Mouse (Mus musculus): ENCODE measurements around the gene Erc2.

Erc2 gene

DNA sequence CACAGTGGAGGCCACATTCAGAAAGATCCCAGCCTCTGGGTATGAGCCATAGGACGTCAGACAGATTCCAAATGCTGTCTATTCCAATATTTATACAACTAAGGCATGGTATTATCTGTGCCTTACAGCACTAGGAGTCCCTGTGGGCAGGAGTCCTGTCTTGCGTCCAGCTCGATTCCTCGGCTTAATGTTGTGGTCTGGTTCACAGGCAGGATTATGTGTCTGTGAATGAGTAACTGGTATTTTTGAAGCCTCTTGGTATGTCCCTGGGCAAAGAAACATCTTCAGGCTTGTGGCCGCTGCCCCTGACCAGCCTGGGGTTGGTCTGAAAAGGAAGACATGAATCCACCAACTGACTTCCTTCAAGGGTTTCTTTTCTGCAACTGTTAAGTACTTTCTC is 153.1 kb downstream of the Erc2 start:
- DNase-seq (ENCODE audit: low read depth, low spot score) = no peak

GRCm38 (mm10) chr14:27778503-27778902 is 156.3 kb downstream of the Erc2 start:
- no peak for DNase-seq (ENCODE audit: low read depth, low spot score)

DNA sequence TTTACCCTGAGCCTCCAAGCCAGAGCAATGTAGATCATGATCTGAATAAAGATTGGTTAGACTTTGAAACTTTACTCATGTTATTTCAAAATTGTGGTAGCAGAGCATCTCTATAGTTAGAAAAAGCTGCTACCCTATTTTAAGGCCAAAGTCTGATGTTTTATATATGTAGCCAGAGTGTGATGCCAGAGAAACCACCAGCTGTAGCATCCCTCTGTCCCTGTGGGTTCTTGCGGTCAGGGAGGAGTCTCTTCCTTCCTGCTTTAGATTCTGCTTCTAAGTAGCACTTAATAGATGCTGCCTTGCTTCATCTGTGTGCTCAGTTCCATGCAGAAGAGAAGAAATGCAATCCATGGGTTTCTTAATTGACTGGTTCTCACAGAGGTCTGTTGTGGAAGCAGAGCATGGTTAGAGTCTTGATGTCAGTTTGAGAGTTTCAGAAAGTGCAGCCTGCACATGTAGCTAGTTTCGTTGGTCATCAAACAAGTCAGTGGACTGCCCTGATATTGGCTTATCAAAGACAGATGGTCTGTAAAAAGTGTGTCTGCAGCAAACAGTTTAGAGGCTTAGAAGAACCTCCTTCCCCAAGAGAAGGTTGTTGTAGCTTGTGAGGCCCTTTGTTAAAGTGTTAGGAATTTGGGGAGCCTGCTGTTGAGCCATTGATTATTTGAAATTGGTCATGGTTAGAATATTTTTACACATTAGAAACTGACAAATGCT is 156.9 kb downstream of the Erc2 start:
- DNase-seq (ENCODE audit: low read depth, low spot score) = no peak

- DNase-seq (ENCODE audit: low read depth, low spot score) = no peak
Observed at GRCm38 (mm10) chr14:27781221-27781620, 159.0 kb downstream of the Erc2 start.

GRCm38 (mm10) chr14:27784826-27785225 is 162.6 kb downstream of the Erc2 start:
- no peak for DNase-seq (ENCODE audit: low read depth, low spot score)

DNA sequence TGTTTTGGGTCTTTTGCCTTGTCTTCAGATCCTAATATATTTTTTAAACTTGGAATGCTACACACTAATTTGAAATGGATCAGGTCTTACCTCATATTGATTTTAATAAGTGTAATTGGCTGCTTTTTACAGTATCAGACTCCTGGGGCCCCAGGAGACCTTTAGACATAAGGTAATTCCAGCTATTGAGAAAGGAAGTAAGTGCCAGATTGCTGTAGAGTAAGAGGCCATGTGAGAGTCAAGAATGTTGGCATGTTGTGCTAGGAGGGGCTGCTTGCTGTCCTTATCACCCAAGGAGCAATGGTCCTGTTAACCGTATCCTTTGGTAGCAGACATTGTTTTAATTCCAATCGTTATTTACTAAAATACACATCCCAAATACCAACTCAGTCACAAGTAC is 163.3 kb downstream of the Erc2 start:
- no peak for DNase-seq (ENCODE audit: low read depth, low spot score)

GRCm38 (mm10) chr14:27789066-27789898 is 167.1 kb downstream of the Erc2 start:
- DNase-seq (ENCODE audit: low read depth, low spot score) = no peak

DNA sequence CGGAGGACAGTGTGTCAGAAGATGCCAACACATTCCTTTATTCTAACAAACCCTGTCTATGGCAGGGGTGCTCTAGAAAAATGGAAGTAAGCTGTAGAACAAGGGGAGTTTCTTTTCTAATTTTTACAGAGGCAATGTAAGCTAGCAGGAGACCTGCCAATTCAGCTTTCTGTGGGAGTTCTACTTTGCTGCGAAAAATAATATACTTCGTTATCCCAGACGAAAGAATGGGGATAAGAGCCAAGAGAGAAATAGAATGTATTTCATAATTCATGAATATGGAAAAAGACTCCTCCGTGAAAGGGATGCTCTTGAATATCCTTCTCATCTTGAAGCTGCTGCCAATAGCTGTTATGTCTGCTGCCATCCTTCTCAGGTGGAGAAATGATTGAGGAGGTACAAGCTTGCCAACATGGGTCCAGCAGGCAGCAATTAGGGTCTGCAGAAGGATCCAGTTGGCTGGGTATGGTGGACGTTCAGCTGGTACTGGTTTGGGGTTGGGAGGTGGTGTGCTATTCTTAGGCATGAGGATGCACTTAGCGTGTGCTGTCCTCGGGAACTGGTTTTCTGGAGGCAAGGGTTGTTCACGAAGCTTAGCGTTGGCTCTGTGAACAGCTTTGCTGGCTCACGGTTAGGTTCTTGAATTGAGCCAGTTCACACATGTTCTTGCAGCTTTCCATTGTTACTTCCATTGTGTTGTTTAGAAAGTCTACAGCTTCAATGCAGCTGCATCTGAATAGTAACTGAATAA is 176.1 kb downstream of the Erc2 start:
- DNase-seq (ENCODE audit: low read depth, low spot score) = no peak

DNA sequence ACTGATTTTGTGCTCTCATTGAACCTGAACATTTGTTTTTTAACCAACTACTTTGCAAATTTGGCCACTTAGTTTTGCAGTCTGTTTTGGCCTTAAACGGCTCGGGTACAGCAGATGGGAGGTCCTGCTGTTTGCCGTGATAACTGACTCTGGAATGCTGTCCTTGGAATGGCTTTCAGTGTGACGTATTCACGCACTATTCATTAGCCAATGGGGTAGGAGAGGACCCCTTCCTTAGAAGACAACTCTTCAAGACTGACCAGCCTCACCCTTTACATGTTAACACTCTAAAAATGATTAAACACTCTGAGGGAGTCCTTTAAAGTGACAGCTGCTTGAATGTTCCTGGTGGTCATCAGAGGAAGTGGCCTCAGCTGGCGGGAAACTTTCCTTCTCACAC is 178.5 kb downstream of the Erc2 start:
- DNase-seq (ENCODE audit: low read depth, low spot score) = no peak

GRCm38 (mm10) chr14:27803961-27804360 is 181.7 kb downstream of the Erc2 start:
- peak; percentile 35 for DNase-seq (ENCODE audit: low read depth, low spot score)

DNA sequence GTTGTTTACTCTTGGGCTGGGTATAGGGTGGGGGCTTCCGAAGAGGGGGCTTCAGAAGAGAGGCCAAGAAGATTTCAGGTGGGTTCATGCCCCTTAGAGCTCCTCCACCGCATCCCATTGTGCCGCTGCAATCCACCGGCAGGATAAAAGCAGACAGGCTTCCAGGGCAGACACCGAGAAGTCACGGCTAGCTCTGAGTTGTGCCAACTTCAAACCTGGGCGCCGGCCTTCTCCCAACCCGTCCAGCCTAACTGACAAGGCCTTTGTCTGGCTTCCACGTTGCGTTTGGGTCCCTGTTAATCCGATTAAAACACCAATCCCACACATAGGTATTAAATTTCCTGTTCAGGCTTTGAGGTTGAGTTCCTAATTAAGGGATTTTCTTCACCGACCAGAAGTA is 182.8 kb downstream of the Erc2 start:
- no peak for DNase-seq (ENCODE audit: low read depth, low spot score)

DNA sequence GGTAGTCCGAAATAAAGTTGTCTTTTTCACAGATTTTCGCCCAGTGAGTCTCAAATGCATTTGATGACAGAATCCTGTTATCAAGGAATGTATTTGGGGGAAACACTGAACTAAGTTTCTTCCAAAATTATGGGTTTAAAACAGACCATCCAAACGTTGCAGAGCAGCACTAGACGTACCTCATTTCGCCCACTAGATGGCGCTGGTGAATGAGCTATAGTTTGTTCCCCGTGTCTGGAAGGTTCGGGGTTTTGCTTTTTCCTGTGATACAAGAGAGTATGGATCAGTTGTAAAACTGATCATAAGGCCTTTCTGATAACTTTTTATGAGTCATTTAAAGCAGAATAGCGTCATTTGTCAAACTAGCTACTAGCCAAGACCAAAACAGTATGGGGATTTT is 185.9 kb downstream of the Erc2 start:
- DNase-seq (ENCODE audit: low read depth, low spot score) = peak; percentile 31

GRCm38 (mm10) chr14:27808523-27809114 is 186.4 kb downstream of the Erc2 start:
- no peak for DNase-seq (ENCODE audit: low read depth, low spot score)

DNA sequence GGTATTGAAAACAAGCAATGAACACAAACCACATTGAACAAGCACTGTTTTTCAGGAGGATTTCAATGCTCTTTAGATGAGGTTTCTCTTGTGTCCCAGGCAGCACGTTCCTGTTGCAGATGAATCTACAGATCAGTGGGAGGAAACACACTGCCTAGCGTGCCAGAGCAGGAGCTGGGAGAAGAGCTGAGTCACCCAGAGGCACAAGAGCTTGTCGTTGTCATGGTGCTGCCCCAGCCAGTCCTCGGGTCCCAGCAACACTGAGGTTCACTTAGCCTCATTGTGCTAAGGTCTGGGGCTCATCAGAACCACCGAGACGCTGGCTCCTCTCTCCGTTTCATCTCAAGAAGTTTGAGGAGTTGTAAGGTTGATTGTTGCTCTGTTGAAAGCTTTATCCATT is 188.6 kb downstream of the Erc2 start:
- no peak for DNase-seq (ENCODE audit: low read depth, low spot score)

- no peak for DNase-seq (ENCODE audit: low read depth, low spot score)
Observed at GRCm38 (mm10) chr14:27811649-27812048, 189.4 kb downstream of the Erc2 start.

DNA sequence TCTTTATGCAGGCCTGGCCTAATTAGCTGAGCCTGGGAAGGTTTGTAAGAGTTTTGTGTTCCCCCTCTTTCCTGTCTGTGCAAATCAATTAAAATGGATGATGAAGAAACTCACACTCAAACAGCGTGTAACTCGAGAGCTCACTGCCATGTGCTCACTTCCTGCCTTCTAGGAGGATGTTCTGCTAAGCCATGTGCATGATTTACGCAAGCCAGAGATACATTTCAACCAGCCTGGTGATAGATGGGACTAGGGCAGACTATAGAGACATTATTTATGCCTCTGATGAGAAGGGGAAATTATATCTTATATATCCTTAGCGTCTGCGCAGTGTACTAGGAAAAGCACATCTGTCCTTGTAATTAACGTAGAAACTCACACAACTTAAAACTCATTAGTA is 193.5 kb downstream of the Erc2 start:
- DNase-seq (ENCODE audit: low read depth, low spot score) = no peak

DNA sequence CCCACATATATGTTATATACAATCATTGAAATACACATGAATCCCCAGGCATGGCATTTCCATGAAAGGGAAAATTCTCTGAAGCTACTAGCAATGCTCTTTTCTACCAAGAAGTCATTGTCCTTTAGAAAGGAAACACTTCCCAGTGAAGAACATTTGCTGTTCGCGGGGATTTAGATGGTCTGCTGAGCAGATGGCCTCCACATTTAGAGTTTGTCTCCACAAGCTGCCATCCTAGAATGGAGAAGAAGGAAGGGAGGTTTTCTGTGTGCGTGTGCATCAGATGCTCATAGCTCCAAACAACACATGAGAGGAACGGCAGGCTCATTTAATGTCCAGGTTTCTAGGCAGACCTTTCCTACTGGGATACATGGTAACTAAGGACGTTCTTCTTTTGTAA is 196.8 kb downstream of the Erc2 start:
- DNase-seq (ENCODE audit: low read depth, low spot score) = no peak

- DNase-seq (ENCODE audit: low read depth, low spot score) = no peak
Observed at GRCm38 (mm10) chr14:27821801-27822200, 199.6 kb downstream of the Erc2 start.

DNA sequence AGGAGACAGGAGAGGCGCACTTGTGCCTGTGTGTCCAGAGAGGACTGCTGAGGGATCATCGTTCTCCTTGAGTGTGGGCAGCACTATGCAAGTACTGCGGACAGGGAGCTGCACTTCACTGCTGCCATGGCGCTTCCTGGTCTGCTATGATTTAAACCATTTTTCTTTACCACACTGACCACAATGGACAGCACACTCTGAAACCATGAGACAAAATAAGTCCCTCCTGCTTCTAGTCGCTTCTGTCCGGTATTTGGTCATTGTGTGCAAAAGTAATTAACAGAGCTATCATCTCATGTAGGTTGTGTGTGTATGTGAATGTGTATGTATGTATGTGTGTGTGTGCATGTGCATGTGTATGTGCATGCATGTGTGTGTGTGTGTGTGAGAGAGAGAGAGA is 200.3 kb downstream of the Erc2 start:
- no peak for DNase-seq (ENCODE audit: low read depth, low spot score)

- no peak for DNase-seq (ENCODE audit: low read depth, low spot score)
Observed at GRCm38 (mm10) chr14:27823048-27823447, 200.8 kb downstream of the Erc2 start.

GRCm38 (mm10) chr14:27823897-27824296 is 201.7 kb downstream of the Erc2 start:
- DNase-seq (ENCODE audit: low read depth, low spot score) = no peak

DNA sequence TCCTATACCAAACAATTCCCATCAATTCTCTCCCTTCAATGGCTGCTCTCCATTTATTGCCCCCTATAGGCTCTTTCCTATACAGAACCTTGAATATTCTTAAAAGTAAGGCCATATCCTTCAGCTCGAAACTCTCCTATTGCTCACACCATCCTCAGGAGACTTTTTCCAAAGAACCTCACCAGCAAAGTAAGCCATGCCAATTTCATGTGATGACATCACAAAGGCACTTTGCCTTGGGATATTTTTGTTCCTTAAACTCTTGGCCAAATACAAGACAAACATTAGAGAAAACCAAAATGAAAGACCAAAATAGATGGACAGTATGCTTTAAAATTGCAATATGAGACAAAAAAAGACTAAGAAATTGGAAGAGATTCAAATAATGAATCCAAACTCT is 204.6 kb downstream of the Erc2 start:
- no peak for DNase-seq (ENCODE audit: low read depth, low spot score)
